Mouse (Mus musculus) ovary, postnatal 36 days (tissue): ENCODE measurements around the gene Cldn34b2.
"Not testable (repeated sequence)": the region's sequence is repeated elsewhere in the genome, so short reads cannot be mapped to it uniquely, and the experiment has no call there.

Source experiments
- DNase-seq: peaks from one replicate; pipeline ENCODE4 v3.0.0; 2022; ENCODE audit warnings: low spot score, mixed read lengths

Cldn34b2 gene

DNA sequence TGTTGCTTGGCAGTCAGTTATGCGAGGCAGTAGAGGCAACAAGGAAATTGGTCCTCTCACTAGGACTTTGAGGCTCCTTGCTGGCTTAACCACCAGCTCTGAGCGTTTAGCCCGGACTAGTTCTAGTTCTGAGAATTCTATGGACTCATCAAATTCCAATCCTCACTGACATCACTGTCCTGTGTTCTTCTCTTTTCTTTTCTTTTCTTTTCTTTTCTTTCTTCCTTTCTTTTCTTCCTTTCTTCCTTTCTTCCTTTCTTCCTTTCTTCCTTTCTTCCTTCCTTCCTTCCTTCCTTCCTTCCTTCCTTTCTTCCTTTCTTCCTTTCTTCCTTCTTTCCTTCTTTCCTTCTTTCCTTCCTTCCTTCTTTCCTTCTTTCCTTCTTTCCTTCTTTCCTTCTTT is at the start of gene Cldn34b2:
TSS of gene Cldn34b2 (minus strand) at position 101 of the 400 bp plus-strand sequence.
- DNase-seq, result not testable (repeated sequence)

- DNase-seq, result no peak
Observed at GRCm38 (mm10) chrX:155177640-155178039, 49.4 kb upstream of the Cldn34b2 start.

DNA sequence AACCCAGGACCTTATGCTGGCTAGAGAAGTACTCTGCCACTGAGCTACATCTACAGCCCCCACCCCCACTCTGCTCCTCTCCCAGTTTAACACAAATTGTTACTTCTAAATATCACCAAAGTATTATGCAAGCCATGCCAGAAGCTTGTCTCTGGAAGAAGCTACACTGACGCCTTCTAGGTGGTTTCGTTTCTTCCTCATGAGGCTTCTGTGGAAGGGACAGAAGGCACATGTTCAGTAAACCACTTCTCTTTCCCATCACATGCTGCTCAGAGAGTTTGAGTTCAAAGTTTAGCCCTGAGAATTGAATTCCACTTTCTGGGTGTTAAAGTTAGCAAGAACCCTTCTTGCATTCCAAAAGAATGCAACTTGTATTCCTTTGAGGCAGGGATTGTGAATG is 49.0 kb upstream of the Cldn34b2 start:
- no peak for DNase-seq

DNA sequence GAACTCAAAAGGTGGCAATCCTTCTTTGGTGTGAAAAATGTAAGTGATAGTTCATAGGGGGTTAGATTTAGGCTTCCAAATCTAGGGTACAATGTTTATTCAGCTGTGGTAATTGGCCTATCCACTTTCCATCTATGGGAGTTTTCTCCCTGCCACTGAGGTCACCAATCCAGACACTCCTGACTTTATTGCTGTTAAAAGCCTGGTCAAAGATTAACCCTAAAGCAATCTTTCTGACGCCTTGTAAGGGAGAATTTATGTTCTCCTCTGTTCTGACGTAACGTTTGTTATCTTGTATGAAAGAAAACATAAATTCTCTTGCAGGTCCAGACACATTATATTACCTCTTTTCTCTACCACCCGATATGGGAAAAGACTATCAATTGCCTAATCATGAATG is 47.4 kb upstream of the Cldn34b2 start:
- no peak for DNase-seq

DNA sequence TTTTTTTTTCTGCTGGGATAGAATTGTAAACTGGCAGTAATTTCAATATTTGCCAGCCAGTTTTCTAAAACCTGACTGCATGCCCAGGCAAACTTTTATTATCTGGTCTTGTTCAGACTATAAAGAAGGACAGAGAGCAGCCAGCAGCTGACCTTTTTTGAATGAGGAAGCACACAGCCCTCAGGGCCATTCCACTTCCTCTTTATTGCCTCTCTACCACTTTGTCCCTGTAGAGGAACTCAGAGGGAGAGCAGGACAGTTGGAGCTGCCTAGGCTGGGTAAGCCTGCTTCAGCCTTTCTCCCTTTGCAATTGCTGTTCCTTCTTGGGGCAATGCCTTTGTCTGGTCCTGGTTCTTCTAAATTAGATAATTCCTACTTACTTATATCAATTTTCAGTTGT is 44.1 kb upstream of the Cldn34b2 start:
- DNase-seq, result no peak

GRCm38 (mm10) chrX:155171754-155172153 is 43.5 kb upstream of the Cldn34b2 start:
- DNase-seq, result no peak

GRCm38 (mm10) chrX:155169886-155170285 is 41.7 kb upstream of the Cldn34b2 start:
- DNase-seq, result no peak

GRCm38 (mm10) chrX:155167667-155168066 is 39.5 kb upstream of the Cldn34b2 start:
- no peak for DNase-seq

DNA sequence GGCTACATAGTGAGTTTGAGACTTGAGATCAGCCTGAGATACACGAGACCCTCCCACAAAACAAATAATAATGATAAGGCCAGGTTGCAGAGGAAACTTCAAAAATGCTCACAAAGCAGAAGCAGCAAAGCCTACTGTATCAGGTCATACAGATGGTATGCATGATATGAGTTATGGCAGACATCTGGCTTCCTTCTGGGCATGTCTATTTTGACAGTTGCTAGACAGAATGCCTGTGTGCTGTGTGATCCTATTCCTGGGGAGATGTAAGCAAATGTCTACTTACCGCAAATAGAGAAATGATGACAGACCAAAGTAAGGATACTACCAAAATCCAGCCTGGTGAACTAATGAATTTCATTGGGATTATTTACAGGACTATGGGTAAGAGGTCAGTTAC is 38.1 kb upstream of the Cldn34b2 start:
- no peak for DNase-seq

DNA sequence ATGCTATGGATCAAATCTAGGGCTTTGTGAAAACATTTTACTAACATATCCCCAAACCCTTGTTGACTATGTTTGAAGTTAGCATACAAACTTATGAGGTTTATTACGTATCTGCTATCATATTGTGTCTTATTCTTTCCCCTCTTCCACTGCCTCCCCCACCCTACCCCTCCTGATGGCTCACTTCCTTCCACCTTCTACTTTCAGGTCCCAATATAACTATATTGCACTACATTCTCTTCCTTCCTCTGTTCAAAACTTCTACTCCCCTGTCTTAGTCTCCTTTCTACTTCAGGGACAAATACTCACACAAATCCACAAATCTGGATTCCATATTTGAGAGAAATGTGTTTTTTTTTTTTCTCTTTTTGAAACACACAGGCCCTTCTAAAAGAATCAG is 35.3 kb upstream of the Cldn34b2 start:
- no peak for DNase-seq

DNA sequence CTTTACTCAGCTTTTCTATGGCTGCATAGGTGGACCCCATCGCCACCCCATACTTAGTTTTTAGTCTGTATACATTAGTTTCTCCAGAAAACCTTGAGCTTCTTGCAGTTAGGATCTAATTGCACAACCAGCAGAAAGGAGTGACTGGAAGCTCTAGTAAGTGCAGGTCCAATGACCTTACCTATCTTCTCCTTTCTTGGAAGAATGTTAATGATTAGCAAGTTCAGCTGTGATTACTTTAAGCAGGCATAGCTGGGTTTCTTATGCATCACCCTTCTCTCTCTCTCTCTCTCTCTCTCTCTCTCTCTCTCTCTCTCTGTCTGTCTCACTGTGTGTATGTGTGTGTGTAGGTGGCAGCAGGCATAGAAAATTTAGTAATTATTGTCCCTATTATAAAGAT is 23.7 kb upstream of the Cldn34b2 start:
- DNase-seq, result no peak

DNA sequence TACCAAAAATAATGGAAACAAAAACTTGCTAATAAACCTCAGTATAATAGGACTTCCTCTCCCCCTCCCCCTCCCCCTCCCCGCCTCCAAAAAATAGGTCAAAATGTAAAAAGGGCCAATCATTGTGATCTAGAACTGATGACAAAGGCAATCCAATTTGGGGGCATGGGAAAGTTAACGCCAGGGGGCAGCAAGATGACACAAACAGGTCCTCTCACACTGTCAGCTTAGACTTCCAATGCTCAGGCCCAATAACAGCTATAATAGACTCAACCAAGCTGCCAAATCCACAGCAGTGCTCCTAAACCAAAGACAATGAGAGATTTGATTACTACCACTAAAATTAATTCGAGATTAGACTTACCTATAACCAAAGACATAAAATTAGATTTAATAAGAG is 16.5 kb upstream of the Cldn34b2 start:
- DNase-seq, result peak; percentile 45

DNA sequence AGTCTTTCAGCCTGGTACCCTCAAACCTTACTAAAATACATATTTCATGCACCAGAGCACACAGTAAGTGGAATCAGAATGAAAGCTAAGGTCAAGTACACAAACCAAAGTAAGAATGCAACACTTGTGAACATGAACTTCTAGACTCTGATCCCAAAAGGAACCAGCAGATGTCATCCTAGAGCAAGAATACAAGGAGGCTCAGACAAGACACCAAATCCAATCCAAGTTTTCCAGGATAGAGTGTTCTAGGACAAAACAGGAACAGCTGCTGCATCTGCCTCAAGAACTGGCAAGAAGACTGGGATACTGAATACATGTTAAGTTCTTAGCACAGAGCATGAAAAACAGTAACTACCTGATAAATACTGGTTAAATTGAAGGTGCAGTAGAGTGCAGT is 30.2 kb downstream of the Cldn34b2 start:
- DNase-seq, result no peak

- DNase-seq, result not testable (repeated sequence)
Observed at GRCm38 (mm10) chrX:155093566-155093965, 34.6 kb downstream of the Cldn34b2 start, which contains the start of gene Magea2. Magea2 (minus strand) TSS chrX:155093666.

DNA sequence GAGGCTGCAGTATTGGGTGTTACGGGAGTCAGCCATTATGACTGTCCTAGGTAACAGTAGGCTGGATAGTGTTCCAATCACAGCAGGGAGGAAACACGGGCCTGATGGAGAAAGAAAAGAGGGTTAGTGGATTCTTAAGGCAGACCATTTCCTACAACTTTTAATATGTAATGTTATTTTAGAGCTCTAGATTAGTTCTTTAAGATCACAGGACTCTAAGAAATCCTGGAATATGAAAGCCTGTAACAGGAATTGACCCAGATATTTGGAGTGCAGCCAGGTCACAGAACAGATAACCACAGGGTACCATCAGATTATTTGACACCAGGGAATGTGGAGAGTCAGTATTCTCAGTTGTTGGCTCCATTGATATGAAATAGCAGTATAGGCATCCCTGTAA is 38.5 kb downstream of the Cldn34b2 start, which contains the start of gene Magea1:
TSS of gene Magea1 (minus strand) at position 101 of the 400 bp plus-strand sequence.
- DNase-seq, result not testable (repeated sequence)
